Mouse (Mus musculus): ENCODE results near the gene Bglap2. TPM values are rescaled to one million over a fixed set of nuclear protein-coding genes. Genes with fewer than 3 reads are reported as not detected.
A peak's percentile ranks its signal among the peaks of the same experiment; 100 is the strongest.

Gene Bglap2
- polyA plus RNA-seq, 1 experiment from 2014 or later: not detected

GRCm38 (mm10) chr3:88354396-88355165 is 23.9 kb downstream of the Bglap2 start:
- Histone ChIP-seq H3K9ac (replicated peaks) (no peak overlapping the region), H3K27ac (ENCODE audit: low read depth) (no peak overlapping the region), H3K4me3 (ENCODE audit: low read depth, low read length) (no peak overlapping the region), H3K27me3 (ENCODE audit: insufficient read depth, low read length) (no peaks in the 10 kb centered on the region), H3K36me3 (replicated peaks; ENCODE audit: insufficient read depth, low read length) (peaks cover 96% of the 10 kb centered on the region), H3K4me1 (ENCODE audit: insufficient read depth) (no peaks in the 10 kb centered on the region), H3K4me2 (ENCODE audit: low read depth, low read length) (no peak overlapping the region), H3K9me3 (ENCODE audit: low read length) (no peaks in the 10 kb centered on the region)
- DNase-seq: no peak
- TF ChIP-seq EP300 (IDR thresholded peaks at IDR 0.05; ENCODE audit: low read depth) (no peak), CTCF (IDR thresholded peaks at IDR 0.05; ENCODE audit: low read depth) (peak; percentile 37)
- no peak for ATAC-seq
- 94% methylated on average over 8 of the region's 8 CpGs for WGBS (ENCODE audit: insufficient replicate concordance)

- TF ChIP-seq CTCF (IDR thresholded peaks at IDR 0.05; ENCODE audit: low read depth): no peak
- Histone ChIP-seq H3K4me1 (ENCODE audit: insufficient read depth) (no peaks in the 10 kb centered on the region), H3K27ac (ENCODE audit: low read depth) (no peak overlapping the region), H3K4me3 (ENCODE audit: low read depth, low read length) (no peak overlapping the region), H3K9ac (replicated peaks) (no peak overlapping the region), H3K9me3 (ENCODE audit: low read length) (no peaks in the 10 kb centered on the region), H3K4me2 (ENCODE audit: low read depth, low read length) (no peak overlapping the region), H3K27me3 (ENCODE audit: insufficient read depth, low read length) (no peaks in the 10 kb centered on the region), H3K36me3 (replicated peaks; ENCODE audit: insufficient read depth, low read length) (peaks cover 97% of the 10 kb centered on the region)
- 93% methylated on average over 9 of the region's 9 CpGs for WGBS (ENCODE audit: insufficient replicate concordance)
- ATAC-seq (no peak), DNase-seq (no peak)
These were observed 25.6 kb downstream of the Bglap2 start for GRCm38 (mm10) chr3:88352907-88353306.

DNA sequence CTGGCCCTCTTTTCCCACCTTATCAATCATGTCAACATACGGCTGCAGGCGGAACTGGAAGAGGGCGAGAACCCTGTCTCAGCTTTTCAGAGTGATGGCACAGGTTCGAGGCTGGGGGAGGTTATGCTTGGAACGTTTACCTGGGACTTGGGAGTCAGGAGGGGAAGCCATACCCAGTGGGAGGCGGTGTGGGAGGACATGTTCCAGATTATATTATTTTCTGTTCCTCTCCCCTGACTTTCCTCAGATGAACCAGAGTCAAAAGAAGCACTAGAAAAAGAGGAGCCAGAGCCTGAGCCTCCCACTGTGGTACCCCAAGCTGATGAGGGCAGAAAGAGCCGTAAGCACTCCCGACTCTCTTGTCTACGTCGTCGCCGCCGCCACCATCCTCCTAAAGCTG is 27.8 kb downstream of the Bglap2 start:
- H3K36me3 ChIP-seq (replicated peaks; ENCODE audit: insufficient read depth, low read length): peaks cover 96% of the 10 kb centered on the region
- WGBS (ENCODE audit: insufficient replicate concordance): 92% methylated on average over 13 of the region's 13 CpGs
- no peaks in the 10 kb centered on the region for H3K9me3 ChIP-seq (ENCODE audit: low read length)
- H3K9ac ChIP-seq (replicated peaks): no peak overlapping the region
- TF ChIP-seq EP300 (IDR thresholded peaks at IDR 0.05; ENCODE audit: low read depth) (no peak), CTCF (IDR thresholded peaks at IDR 0.05; ENCODE audit: low read depth) (no peak)
- H3K4me2 ChIP-seq (ENCODE audit: low read depth, low read length): no peak overlapping the region
- no peak overlapping the region for H3K4me3 ChIP-seq (ENCODE audit: low read depth, low read length)
- ATAC-seq (no peak), DNase-seq (no peak)
- H3K27me3 ChIP-seq (ENCODE audit: insufficient read depth, low read length): no peaks in the 10 kb centered on the region
- no peak overlapping the region for H3K27ac ChIP-seq (ENCODE audit: low read depth)
- H3K4me1 ChIP-seq (ENCODE audit: insufficient read depth): no peaks in the 10 kb centered on the region

GRCm38 (mm10) chr3:88339006-88339405 is 39.5 kb downstream of the Bglap2 start:
- peak overlapping the region; percentile 98 for H3K27ac ChIP-seq (ENCODE audit: low read depth)
- H3K9me3 ChIP-seq (ENCODE audit: low read length): no peaks in the 10 kb centered on the region
- peaks cover 35% of the 10 kb centered on the region for H3K4me1 ChIP-seq (ENCODE audit: insufficient read depth)
- H3K9ac ChIP-seq (replicated peaks): no peak overlapping the region
- peaks cover 31% of the 10 kb centered on the region for H3K36me3 ChIP-seq (replicated peaks; ENCODE audit: insufficient read depth, low read length)
- ATAC-seq (no peak), DNase-seq (no peak)
- 70% methylated on average over 3 of the region's 3 CpGs for WGBS (ENCODE audit: insufficient replicate concordance)
- peak overlapping the region; percentile 78 for H3K4me2 ChIP-seq (ENCODE audit: low read depth, low read length)
- peak overlapping the region; percentile 6; the same call in 1 of the 2 replicates for H3K4me3 ChIP-seq (ENCODE audit: low read depth, low read length)
- no peak for TF ChIP-seq EP300 (IDR thresholded peaks at IDR 0.05; ENCODE audit: low read depth)
- TF ChIP-seq CTCF (IDR thresholded peaks at IDR 0.05; ENCODE audit: low read depth): no peak
- H3K27me3 ChIP-seq (ENCODE audit: insufficient read depth, low read length): no peaks in the 10 kb centered on the region

DNA sequence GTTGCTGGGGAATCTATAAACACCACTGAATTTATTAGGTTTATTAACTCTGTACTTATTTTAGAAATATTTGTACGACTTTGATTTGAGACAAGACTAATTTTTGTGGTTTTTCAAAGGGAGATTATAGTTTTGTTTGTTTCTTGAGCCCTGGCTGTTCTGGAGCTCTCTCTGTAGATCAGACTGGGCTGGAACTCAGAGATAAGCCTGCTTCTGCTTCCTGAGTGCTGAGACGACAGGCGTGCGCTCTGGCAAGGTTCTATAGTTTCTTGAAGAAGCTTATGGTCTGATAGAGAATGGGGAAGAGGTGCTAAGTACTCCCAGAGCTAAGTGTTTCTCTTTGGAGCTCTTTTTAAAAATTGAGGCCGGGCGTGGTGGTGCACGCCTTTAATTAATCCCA is 40.2 kb downstream of the Bglap2 start:
- H3K4me2 ChIP-seq (ENCODE audit: low read depth, low read length): peak overlapping the region; percentile 78
- H3K27me3 ChIP-seq (ENCODE audit: insufficient read depth, low read length): no peaks in the 10 kb centered on the region
- WGBS (ENCODE audit: insufficient replicate concordance): 39% methylated on average over 7 of the region's 7 CpGs
- H3K4me1 ChIP-seq (ENCODE audit: insufficient read depth): peaks cover 37% of the 10 kb centered on the region
- DNase-seq: no peak
- H3K9ac ChIP-seq (replicated peaks): peak overlapping the region; percentile 21; the same call in 1 of the 2 replicates
- no peaks in the 10 kb centered on the region for H3K9me3 ChIP-seq (ENCODE audit: low read length)
- H3K27ac ChIP-seq (ENCODE audit: low read depth): peak overlapping the region; percentile 98
- no peak for ATAC-seq
- peaks cover 24% of the 10 kb centered on the region for H3K36me3 ChIP-seq (replicated peaks; ENCODE audit: insufficient read depth, low read length)
- peak overlapping the region; percentile 6; the same call in 1 of the 2 replicates for H3K4me3 ChIP-seq (ENCODE audit: low read depth, low read length)
- TF ChIP-seq CTCF (IDR thresholded peaks at IDR 0.05; ENCODE audit: low read depth) (no peak), EP300 (IDR thresholded peaks at IDR 0.05; ENCODE audit: low read depth) (peak; percentile 57)

DNA sequence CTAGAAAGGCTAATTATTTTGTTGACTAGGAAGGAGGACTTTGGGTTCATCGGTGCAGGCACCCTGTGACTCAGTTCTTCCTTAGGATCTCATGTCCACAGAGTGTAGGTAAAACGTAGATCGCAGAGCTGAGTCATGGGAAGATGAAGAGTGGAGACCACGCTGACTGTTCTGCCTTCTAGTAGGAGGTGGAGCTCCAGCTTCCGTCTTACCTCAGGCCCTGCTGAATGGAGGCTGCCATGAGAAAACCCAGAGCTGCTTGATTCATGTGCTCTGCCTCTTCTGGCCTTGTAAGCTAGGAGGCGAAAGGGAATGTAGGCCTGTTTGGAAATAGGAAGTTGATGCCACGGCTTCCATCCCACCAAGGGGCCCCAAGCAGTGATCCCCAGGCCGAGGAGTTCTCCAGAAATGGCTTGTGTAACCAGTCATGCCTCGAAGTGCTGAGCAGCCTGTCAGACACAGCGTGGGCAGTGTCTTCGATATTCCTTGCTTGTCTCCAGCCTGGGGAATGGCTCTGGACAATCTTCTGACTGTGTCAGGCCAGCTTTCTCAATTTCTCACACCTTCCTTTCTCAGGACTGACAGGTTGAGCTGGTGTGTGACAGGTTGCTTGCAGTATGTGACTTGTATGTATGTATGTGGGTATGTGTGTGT is 41.0 kb downstream of the Bglap2 start:
- peak overlapping the region; percentile 98 for H3K27ac ChIP-seq (ENCODE audit: low read depth)
- peak overlapping the region; percentile 78 for H3K4me2 ChIP-seq (ENCODE audit: low read depth, low read length)
- peak overlapping the region; percentile 90; the same call in 1 of the 2 replicates for H3K9ac ChIP-seq (replicated peaks)
- TF ChIP-seq CTCF (IDR thresholded peaks at IDR 0.05; ENCODE audit: low read depth) (no peak), EP300 (IDR thresholded peaks at IDR 0.05; ENCODE audit: low read depth) (no peak)
- H3K36me3 ChIP-seq (replicated peaks; ENCODE audit: insufficient read depth, low read length): peaks cover 16% of the 10 kb centered on the region
- H3K27me3 ChIP-seq (ENCODE audit: insufficient read depth, low read length): no peaks in the 10 kb centered on the region
- DNase-seq (peak; percentile 44), ATAC-seq (0 out of 2 replicates have a peak, but pooled peaks have one; percentile 6)
- peak overlapping the region; percentile 92 for H3K4me3 ChIP-seq (ENCODE audit: low read depth, low read length)
- peaks cover 37% of the 10 kb centered on the region for H3K4me1 ChIP-seq (ENCODE audit: insufficient read depth)
- no peaks in the 10 kb centered on the region for H3K9me3 ChIP-seq (ENCODE audit: low read length)
- WGBS (ENCODE audit: insufficient replicate concordance): 43% methylated on average over 11 of the region's 11 CpGs

Measured in liver, postnatal 0 days (tissue).